Mouse (Mus musculus): Measurements from ENCODE around the gene Lyz2. TPM values are rescaled to one million over a fixed set of nuclear protein-coding genes. Genes with fewer than 3 reads are reported as not detected.

Gene Lyz2
- polyA plus RNA-seq, 1 experiment from 2014 or later = 90.5 TPM

GRCm38 (mm10) chr10:117238603-117239002 lies 43.5 kb downstream of the Lyz2 start, which contains the start of gene 9530003J23Rik:
TSS of gene 9530003J23Rik (minus strand) at chr10:117238703.
- H3K9ac ChIP-seq = no peak within 1 kb of the TSS
- ATAC-seq (ENCODE audit: extremely low read depth, insufficient number of reproducible peaks, low FRiP score, low TSS enrichment) = no peak
- H3K27ac ChIP-seq (replicated peaks) = no peak within 1 kb of the TSS
- H3K4me1 ChIP-seq = peaks cover 3% of the 10 kb centered on the region; the same call in 1 of the 2 replicates
- no peaks in the 10 kb centered on the region for H3K36me3 ChIP-seq
- no peak within 1 kb of the TSS for H3K4me2 ChIP-seq
- H3K27me3 ChIP-seq (replicated peaks) = peaks cover under 1% of the 10 kb centered on the region; the same call in 1 of the 2 replicates
- H3K9me3 ChIP-seq = no peaks in the 10 kb centered on the region
- 81% methylated on average over 12 of the region's 12 CpGs for WGBS
- H3K4me3 ChIP-seq = no peak within 1 kb of the TSS

- no peaks in the 10 kb centered on the region; the same call in 1 of the 2 replicates for H3K27me3 ChIP-seq (replicated peaks)
- WGBS = 44% methylated on average over 11 of the region's 11 CpGs
- H3K9me3 ChIP-seq = no peaks in the 10 kb centered on the region
- H3K27ac ChIP-seq (replicated peaks) = no peak overlapping the region
- H3K4me3 ChIP-seq = no peak overlapping the region
- no peak overlapping the region for H3K9ac ChIP-seq
- H3K36me3 ChIP-seq = no peaks in the 10 kb centered on the region
- no peak for ATAC-seq (ENCODE audit: extremely low read depth, insufficient number of reproducible peaks, low FRiP score, low TSS enrichment)
- H3K4me2 ChIP-seq = peak overlapping the region; percentile 35
- H3K4me1 ChIP-seq = peaks cover 3% of the 10 kb centered on the region; the same call in 1 of the 2 replicates
These were observed 46.3 kb downstream of the Lyz2 start for GRCm38 (mm10) chr10:117235866-117236265.

GRCm38 (mm10) chr10:117234825-117235224 lies 47.3 kb downstream of the Lyz2 start:
- no peak for ATAC-seq (ENCODE audit: extremely low read depth, insufficient number of reproducible peaks, low FRiP score, low TSS enrichment)
- Histone ChIP-seq H3K4me3 (no peak overlapping the region), H3K27ac (replicated peaks) (no peak overlapping the region), H3K4me1 (peaks cover 3% of the 10 kb centered on the region; the same call in 1 of the 2 replicates), H3K36me3 (no peaks in the 10 kb centered on the region), H3K4me2 (no peak overlapping the region), H3K27me3 (replicated peaks) (peaks cover 8% of the 10 kb centered on the region; the same call in 1 of the 2 replicates), H3K9me3 (no peaks in the 10 kb centered on the region), H3K9ac (no peak overlapping the region)
- WGBS = 57% methylated on average over 4 of the region's 4 CpGs

- 70% methylated on average over 16 of the region's 16 CpGs for WGBS
- Histone ChIP-seq H3K4me3 (no peak overlapping the region), H3K27me3 (replicated peaks) (peaks cover 8% of the 10 kb centered on the region; the same call in 1 of the 2 replicates), H3K36me3 (no peaks in the 10 kb centered on the region), H3K4me1 (peaks cover 4% of the 10 kb centered on the region), H3K9ac (no peak overlapping the region), H3K4me2 (peak overlapping the region; percentile 35), H3K9me3 (no peaks in the 10 kb centered on the region), H3K27ac (replicated peaks) (no peak overlapping the region)
- ATAC-seq (ENCODE audit: extremely low read depth, insufficient number of reproducible peaks, low FRiP score, low TSS enrichment) = no peak
These were observed 52.3 kb downstream of the Lyz2 start for GRCm38 (mm10) chr10:117229826-117230225.

Other genes with a start within 250 kb of the Lyz2 start
- 56.8 and 65.1 TPM in 2 replicates for gene Lrrc10, start 237.0 kb downstream of the Lyz2 start, polyA plus RNA-seq (2015; fragmentation: Nextera tagmentation; extraction: Ambion mirVana)
- gene Cct2, start 218.5 kb downstream of the Lyz2 start, polyA plus RNA-seq (2015; fragmentation: Nextera tagmentation; extraction: Ambion mirVana) = 171 and 188 TPM in 2 replicates
- 14.7 and 16.2 TPM in 2 replicates for gene Frs2, start 133.8 kb downstream of the Lyz2 start, polyA plus RNA-seq (2015; fragmentation: Nextera tagmentation; extraction: Ambion mirVana)
- 46.6 and 54.1 TPM in 2 replicates for gene Yeats4, start 57.8 kb downstream of the Lyz2 start, polyA plus RNA-seq (2015; fragmentation: Nextera tagmentation; extraction: Ambion mirVana)
- gene 9530003J23Rik, start 43.6 kb downstream of the Lyz2 start, polyA plus RNA-seq (2015; fragmentation: Nextera tagmentation; extraction: Ambion mirVana) = not detected in 2 replicates
- gene Lyz1, start 10.5 kb upstream of the Lyz2 start, polyA plus RNA-seq (2015; fragmentation: Nextera tagmentation; extraction: Ambion mirVana) = 8.6 and 12.2 TPM in 2 replicates
- gene Cpsf6, start 97.7 kb upstream of the Lyz2 start, polyA plus RNA-seq (2015; fragmentation: Nextera tagmentation; extraction: Ambion mirVana) = 76.7 and 91.9 TPM in 2 replicates

All from heart, embryonic 13.5 days (tissue).